Mouse (Mus musculus) MN1 (cell line): ENCODE results near the gene Zfp367.

Source experiments
- DNase-seq: peaks from one replicate; pipeline ENCODE4 v3.0.0-alpha.2; 2016; ENCODE audit warnings: low spot score

The Zfp367 gene

DNA sequence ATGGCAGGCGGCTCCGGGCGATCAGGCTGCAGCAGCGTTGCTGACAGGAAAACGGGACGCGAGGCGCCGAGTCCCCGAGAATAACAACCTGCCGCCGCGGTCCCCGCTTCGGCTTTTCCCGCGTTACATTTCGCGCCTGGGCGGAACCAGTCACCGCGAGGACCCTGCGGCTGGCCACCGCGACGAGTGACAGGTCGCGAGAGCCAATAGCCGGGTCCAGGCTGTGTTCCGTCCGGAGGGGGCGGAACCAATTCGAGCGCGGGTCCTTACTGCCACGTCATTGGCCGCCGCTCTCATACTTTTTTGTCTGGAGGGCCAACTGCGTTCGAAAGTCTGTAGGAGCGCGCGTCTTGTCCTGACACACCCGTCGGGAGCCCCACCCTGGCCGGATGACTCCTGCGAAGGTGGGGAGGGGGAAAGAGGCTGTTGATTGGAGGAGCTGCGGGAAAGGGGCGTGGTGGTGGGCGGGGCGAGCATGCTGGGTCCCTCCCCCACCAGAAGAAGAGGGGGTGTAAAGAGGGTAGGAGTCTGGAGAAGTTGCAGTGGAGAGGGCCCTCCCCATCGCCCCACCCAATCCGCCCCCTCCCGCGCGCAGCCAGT is at the start of gene Zfp367:
Zfp367 (minus strand) TSS at position 120 of the 600 bp plus-strand sequence.
- peak; percentile 98 for DNase-seq

DNA sequence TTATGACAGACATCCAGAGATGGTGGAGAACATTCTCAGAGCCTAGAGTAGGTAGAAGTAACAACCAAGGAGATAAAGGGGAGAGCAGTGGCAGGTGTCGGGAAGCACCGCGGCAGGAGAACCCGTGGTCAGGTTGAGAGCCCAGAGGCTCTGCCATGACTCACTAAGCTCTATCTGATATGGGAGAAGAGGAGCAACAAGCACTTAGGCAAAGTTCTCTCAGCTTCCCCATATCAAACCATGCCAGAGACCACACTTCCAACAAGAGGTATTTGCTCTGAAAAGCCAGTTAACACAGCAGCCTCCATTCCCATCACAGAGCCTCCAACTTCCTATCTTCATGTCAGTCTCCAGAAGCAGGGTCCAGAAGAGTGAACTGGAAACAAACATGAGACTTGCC is 47.9 kb upstream of the Zfp367 start:
- DNase-seq = no peak

DNA sequence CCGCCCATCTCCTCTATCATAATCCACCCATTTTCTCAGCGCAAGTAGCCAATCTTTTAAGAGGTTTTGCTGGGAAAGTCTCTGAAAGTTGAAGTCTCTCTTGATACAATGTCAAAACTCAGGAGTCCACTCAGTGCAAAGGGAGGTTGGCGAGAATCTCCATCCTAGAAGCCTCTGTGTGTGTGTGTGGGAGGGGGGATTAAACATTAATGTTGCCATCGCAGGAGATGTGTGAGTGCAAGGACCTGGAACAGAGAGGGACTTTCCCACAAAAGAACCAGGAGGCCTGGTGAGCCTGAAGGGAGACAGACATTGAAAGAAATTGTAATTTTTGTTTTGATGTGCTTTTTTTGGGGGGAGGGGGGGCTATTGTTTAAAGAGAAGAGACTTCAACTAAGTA is 45.3 kb upstream of the Zfp367 start:
- DNase-seq = no peak

DNA sequence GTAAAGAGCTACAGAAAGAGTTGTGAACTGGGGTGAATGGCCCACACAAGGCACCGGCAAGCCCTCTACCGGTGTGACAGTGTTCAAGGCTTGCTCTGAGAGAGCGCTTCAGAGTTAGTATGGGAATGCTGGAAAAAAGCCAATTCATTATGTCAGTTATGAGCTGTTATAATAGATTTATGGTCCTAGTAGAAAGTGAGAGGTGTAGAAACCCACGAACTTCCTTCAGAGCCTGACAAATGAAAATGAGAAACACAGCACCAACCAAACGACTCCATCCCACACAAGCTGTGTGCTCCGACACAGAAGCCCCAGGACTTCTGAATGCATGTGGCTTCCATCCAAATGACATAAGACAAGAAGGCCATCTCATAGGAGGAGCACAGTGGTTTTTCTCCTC is 44.9 kb upstream of the Zfp367 start:
- DNase-seq = no peak

DNA sequence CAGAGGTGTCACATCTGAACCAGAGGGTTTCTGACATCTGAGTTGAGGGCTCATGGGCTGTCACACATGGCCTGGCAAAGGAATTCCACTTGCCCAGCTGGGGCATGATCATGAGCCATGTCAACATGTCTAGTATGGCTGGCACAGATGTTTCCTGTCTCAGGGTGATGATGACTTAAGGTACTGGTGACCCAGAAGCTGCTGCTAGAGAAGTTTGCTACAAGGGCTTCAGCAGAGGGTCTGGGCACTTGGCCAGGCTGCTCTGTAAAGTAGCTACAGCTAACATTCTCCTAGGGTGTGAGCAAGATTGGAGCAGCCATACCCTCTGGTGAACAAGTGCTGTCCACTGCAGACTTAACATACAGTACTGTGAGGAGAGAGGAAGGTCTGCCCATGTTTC is 34.1 kb upstream of the Zfp367 start:
- no peak for DNase-seq

DNA sequence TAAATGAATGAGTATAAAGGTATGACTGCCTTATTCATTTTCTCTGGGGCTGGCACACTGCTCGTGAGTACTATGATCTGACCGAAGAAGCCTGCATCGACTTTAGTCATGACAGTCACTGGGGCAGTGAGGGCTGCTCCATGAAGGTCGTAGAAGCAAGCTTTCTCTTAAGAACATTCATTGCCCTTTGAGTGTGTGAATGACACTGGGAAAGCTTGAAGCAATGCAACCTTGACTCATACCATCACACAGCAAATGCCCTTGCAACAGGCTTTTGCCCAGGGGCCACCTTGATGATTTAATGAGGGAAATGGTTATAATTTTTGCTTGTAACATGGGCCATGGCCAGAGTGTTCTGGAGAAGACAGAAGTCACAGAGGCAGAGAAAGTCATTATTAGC is 33.5 kb upstream of the Zfp367 start:
- DNase-seq = no peak

DNA sequence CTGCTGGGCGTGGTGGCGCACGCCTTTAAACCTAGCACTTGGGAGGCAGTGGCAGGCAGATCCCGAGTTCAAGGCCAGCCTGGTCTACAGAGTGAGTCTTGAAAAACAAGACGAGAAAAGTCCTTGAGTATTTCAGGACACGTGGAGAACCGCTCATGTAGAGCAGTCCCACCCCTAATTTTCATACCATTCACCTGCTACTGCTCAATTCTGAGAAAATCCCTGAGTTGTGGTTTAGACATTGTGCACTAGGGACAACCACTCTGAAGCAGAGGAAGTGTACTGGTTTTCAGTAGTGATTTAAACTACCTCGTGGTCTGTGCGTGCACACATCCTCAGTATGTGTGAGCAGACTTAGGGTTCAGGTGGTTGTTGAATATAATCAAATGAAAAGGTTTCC is 32.6 kb upstream of the Zfp367 start:
- DNase-seq = no peak

DNA sequence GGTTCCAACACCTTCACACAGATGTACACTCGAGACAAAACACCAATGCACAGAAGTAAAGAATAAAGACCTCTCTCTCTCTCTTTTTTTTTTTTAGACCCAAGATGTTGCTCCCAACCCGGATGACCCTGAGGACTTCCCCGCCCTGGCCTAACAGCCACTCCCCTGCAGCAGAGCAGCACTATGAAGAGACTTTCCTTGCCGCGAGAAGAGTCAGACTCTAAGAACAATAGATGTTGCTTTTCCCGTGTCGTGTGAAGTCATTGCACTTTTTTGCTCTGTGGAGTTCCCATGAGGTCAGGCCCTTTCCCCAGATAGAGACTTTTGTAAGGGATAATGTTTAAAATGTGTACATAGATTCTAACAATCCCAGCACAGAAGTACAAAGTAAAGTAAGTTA is 32.2 kb upstream of the Zfp367 start:
- no peak for DNase-seq

DNA sequence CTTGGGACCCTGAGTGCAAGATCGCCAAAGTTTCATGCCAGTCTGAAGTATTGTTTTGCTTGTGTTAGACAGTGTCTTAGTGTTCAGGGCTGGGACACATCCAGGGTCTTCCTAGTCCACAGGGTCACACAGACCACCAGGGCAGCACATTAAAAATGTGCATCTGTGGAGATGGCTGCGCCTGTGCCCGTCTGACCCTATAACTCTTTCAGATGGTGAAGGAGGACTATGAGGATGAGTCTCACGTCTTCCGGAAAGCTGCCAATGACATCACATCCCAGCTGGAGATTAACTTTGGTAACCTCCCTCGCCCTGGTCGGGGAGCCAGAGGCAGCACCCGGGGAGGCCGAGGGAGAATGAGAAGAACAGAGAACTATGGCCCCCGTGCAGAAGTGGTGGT is 31.4 kb upstream of the Zfp367 start:
- DNase-seq = no peak

DNA sequence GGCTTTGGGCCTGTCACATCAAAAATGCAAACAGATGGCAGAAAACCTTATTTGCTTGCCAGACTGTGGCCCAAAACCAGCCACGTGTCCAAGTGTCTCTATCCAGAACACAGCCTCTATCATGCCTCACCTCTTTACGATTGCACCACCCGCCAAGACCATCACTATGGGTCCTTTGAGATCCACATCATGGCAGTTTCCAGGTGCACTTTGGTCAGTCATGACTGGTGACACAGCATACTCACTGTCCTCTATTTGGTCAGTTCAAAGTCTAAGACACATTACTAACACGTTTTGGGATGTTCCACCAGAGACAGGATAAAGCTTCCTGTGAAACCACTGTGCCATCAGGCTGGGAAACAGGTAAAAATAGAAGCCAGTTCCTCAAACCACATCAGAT is 30.6 kb upstream of the Zfp367 start:
- DNase-seq = no peak

DNA sequence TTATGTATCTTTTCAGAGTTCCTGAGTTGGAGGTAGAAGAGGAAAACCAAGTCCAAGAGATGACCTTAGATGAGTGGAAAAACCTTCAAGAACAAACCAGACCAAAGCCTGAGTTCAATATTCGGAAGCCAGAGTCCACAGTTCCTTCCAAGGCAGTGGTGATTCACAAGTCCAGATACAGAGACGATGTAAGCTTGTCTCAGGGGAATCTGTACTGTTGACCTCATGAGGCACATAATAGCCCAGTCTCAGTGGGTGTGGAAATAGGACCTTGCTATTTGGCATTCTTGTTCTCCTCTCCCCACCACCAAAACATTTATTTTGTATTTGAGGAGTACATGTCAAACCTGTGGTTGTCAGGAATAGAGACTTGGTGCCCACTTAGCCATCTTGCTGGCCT is 29.1 kb upstream of the Zfp367 start:
- peak; percentile 28 for DNase-seq

DNA sequence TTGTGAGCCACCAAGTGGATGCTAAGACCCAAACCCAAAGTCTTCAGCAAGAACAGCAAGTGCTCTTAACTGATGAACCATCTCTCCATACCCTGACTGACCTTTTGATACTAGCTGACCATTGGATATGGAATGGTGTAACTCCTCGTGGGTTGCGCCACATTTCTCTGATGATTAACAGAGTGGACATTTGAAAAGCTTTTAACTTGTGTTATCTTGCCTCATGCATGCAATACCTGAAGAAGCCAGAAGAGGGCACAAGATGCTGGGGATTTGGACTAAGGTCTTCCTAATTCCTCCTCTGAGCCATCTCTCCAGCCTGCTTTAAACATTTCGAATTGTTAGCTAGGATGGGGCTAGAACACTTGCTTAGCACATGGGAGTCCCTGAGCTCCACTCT is 27.9 kb upstream of the Zfp367 start:
- DNase-seq = peak; percentile 18

DNA sequence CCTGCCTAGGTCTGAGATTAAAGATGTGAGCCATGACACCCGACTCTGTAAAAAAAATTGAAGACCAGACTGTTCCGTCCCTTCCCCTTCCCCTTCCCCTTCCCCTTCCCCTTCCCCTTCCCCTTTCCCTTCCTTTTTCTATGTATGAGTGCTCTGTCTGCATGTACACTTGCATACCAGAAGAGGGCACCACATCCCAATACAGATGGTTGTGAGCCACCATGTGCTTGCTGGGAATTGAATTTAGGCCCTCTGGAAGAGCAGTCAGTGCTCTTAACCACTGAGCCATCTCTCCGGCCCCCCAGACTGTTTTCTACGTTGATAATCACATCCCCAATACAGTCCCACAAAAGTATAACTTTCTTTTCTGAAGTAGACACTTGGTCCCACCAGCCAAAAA is 27.3 kb upstream of the Zfp367 start:
- DNase-seq = no peak

DNA sequence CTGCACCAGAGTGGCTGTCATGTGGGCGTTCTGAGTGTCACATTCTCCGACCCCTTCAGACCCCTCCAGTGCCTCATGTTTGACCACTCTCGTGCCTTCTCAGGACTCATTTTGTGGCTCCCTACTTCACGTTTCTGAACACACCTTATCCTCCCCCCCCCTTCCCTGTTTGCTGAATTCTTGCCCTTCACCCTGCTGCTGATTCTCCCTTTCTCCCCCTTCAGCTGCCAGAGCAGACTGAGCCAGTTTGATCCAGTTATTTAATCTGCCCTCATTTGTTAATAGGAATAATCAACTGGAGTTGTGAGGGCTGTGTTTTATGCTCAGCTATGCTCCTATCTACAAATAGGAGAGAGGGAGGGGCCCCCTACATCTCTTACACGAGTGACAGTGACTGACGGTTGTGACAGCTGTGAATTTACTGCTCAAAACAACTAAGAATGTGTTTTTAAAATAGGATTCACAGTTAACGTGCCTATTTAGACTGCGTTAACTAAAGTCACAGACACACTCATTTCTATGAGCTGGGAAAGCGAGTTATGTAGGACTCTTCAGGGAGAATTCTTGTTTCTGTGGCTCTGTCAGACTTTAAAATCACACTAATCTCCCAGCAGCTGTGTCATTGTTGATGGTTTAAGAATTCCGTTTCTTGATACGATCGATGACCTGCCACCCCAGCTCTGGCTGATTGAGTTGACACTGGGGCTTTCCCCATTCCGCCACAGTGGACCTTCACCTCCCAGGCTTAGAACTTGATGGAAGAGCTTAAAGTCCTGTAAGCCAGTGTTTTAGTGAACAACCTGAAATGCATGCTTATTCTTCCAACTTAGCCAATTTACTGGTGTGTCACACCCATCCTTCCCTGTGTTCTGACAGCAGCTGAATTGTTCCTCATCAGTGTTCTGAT is 26.0 kb upstream of the Zfp367 start:
- DNase-seq = no peak

DNA sequence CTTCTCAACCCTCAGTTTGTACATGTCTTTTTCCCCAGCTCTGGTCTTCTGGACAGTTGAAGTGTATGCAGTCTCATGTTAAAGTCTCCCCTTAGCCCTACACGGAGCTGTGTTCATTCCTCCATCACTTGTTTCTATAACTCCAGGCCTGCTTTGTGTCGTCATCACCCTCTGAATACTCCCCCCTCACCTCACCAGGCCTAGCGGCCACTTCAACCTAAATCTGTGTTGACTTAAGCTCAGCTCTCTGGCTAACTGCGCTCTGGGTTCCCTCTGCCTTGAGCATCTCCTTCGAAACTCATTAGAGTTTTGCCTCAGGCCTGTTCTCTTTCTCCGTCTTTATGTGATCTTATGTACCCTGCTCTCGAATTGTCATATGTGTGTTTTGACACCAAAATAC is 25.0 kb upstream of the Zfp367 start:
- no peak for DNase-seq

DNA sequence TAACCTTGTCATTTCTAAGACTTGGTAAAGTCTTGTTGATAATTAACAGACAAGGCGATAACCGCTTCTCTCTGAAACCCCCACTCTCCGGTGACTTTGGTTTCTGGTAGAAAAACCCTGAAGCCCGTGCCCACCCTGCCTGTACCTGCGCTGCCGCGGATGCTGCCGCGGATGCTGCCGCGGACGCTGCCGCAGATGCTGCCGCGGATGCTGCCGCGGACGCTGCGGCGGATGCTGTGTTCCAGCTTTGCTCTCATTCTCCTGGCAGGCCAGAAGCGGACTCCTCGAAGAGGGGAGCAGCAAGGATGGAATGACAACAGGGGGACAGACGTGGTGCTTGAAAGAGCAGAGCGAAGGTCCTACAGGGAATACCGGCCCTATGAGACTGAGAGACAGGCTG is 16.7 kb upstream of the Zfp367 start:
- DNase-seq = no peak

DNA sequence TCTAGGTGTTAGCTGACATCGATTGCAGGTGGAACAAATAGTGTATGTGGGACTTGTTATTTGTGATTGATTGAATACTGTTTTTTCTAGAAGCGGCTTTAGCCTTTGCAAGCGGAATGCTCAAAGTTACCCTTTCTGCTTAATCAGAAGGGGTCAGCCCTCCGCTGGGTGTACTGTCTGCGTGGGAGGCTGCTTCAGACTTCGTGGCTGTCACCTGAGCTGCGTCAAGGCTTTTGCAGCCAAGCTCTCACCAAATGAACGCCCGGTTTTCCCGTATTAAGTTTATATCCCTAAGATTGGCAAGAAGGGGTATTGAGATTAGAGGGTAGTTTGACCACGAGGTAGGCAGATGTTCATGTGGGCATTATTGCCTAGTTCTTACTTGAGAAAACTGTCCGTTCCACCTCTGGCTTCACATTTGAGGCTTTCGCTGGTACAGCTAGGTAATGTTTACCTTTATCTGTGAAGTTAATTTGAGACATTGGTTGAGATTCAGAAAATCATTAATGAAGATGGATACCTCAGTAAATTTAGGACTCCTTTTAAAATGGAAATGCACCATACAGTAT is 10.2 kb upstream of the Zfp367 start:
- DNase-seq = no peak

DNA sequence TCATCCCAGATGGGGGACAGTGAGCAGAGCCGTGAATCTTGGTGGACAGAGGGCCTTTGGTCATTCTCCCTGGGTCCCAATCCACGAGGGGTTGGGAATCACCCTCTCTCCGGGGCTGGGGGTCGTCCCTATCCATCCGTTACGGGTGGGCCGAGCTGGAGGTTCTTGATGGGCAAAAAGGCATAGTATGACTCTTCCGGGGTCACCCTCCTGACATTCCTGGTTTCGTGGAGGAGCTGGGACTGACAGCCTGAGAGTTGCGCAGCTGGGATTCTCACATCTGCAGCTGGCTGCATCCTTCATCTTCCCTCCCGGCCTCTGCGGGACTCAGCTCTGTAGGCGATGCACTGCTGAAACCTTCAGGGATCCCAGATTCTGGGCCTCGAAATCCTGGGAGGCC is 9.6 kb upstream of the Zfp367 start:
- peak; percentile 40 for DNase-seq

DNA sequence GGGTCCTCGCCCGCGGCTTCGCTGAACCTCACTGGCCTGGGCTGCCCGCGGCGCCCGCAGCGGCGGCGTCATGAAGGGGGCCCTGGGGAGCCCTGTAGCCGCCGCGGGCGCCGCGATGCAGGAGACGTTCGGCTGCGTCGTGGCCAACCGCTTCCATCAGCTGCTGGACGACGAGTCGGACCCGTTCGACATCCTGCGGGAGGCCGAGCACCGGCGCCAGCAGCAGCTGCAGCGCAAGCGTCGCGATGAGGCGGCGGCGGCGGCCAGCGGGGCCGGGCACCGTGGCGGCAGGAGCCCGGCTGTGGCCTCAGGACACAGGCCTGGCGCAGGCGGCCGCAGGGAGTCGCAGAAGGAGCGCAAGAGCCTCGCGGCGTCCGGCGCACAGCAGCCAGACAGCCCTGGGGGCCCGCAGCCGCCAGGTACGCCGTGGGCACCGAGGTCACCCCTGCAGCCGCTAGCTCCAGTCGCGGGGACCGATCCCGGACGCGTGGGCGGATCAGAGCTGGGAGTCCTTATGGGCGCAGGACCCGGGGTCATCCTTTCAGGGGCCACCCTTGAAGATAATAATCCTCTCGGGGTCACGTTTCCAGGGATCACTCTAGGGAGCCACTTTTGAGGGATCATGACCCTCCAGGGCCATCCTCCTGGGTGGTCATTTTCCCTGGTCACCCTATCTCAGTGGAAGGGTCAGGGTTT is 9.1 kb upstream of the Zfp367 start:
- DNase-seq = peak; percentile 67

DNA sequence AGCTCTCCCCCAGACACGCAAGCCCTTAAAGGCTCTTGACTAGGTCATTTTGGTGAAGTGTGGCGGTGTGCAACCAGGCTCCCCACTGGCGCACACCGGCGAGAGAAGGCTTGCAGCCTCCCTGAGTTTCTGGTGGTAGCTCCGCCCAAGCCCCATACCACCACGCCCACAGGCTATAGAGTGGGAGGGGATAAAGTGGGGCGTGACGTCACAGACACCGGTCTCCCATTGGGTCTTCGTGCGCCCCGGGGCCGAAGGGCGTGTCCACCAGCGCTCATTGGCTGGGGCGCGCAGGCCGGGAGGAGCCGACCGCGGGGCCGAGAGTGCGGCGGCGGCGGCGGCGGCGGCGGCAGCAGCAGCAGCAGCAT is 8.5 kb upstream of the Zfp367 start, which contains the start of gene Habp4:
Habp4 (plus strand) TSS at position 277 of the 368 bp plus-strand sequence.
- DNase-seq = peak; percentile 98

DNA sequence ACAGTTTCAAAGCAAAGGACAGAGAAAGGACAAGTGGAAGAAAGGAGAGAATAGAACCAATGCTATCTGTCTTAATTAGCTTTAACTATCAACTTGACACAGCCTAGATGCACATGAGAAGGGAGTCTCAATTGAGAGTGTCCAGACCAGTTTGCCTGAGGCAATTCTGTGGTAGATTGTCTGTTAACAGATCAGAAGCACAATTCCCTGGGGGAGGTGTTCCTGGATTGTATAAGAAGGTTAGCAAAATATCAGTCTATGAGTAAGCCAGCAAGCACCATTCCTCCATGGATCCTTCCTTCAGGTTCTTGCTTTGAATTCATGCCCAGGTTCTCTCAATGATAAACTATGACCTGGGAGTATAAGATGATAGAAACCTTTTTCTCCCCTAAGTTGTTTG is 4.0 kb upstream of the Zfp367 start:
- DNase-seq = peak; percentile 67

DNA sequence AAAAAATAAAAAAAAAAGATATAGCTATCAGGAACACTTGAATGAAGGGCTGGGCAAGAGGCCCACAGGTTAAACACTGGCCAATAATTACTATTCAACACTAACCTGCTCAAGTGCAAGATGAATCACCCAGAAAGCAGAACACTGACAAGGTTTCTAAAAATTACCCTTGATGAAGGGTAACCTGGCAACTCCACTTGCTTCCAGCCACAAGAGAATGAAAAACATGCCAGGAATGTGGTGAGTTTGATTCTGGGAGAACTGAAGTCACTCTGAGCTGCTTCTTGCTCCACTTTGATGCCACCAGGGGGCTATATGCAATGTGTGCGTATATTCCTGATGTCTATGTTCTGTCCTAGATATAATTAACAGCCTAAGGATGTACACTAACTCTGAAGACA is 2.2 kb upstream of the Zfp367 start:
- no peak for DNase-seq

DNA sequence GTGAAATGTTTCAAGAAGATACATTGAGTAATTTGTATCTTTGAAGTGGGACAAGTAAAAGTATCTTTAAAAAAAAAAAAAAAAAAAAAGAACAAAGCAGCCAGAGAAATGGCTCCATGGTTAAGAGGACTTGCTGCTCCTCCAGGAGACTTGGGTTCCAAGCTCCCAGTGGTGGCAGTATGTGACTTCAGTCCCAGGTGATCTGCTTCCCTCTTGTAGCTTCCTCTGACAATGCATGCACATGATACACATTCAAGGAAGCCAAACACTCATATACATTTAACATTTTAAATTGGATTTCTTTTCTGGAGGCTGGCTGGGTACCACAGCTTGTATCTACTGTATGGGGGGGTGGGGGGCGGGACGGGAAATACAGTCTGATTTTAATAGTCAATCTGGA is 1.6 kb upstream of the Zfp367 start:
- DNase-seq = no peak
